Mouse (Mus musculus): ENCODE measurements around the gene Sox5. TPM values are rescaled to one million over a fixed set of nuclear protein-coding genes. Genes with fewer than 3 reads are reported as not detected.

Sox5 gene
- total RNA-seq, 2 experiments from 2014 or later = 4.9 to 7.1 TPM

DNA sequence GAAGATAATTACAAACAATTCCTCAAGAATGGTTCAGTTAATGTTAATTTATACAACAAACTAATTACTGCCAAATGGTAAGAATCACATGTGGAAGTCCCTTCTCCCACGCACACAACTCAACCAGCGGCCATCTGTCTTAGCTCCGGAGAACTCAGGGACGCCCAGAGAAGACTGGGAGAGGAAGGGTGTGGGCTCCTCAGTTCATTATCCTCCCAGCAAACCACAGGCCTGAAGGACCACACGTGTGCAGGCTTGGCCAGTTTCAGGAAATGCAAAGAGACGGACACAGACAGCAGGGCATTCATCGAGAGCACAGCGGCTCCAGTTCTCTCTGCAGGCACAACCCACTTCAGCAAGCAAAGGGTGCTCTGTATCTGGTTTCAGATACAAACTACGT lies 683.7 kb downstream of the Sox5 start:
- ATAC-seq (replicated peaks; ENCODE audit: low FRiP score, poor library complexity, severe bottlenecking) = no peak

- no peak for ATAC-seq (replicated peaks; ENCODE audit: low FRiP score, poor library complexity, severe bottlenecking)
These were observed 693.5 kb downstream of the Sox5 start for GRCm38 (mm10) chr6:144088256-144088655.

DNA sequence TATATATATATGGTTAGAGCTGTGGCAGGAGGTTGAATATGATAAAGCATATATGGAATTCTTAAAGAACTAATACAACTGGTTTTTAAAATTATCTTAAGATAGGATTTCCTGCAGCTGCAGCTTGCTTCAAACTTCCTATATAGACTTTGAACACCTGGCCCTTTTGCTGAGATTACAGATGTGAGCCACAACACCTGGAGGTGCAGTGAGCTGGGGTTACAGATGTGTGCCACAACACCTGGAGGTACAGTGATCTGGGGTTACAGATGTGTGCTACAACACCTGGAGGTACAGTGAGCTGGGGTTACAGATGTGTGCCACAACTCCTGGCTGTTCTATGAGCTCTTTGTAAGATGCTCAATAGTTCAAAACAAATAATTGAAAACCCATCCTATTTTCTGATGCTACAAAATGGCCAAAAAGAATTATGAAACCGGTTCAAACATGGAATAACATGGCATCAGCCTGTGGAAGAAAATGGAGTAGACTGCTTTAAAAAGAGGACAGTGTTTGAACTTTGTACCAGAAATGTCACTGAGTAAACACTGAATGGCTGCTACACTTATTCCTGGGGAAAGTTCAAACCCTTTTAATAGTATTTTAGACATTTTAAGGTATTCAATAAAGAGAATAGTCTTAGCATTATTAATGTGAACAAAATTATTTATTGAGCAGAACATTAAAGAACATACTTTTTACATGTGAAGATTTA lies 695.5 kb downstream of the Sox5 start:
- ATAC-seq (replicated peaks; ENCODE audit: low FRiP score, poor library complexity, severe bottlenecking) = no peak

DNA sequence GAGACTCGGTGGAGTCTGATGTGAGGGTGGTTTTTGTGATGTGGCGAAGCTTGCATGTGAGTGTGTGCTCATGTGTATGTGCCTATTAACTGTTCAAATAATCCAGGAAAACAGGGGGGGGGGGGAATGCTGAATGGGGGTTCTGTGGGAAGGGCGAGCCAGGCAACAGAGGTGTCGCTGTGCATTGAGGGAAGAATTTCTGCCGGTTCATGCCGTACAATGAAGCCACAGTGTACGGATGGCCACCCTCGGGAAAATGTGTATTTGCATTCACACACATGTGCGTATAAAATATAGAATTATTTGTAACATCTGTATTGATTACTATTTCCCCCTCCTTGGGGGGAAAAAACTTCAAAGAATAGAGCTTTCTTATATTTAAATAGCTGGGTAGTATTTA lies 699.5 kb downstream of the Sox5 start:
- ATAC-seq (replicated peaks; ENCODE audit: low FRiP score, poor library complexity, severe bottlenecking) = no peak

GRCm38 (mm10) chr6:144077826-144078225 lies 704.0 kb downstream of the Sox5 start:
- no peak for ATAC-seq (replicated peaks; ENCODE audit: low FRiP score, poor library complexity, severe bottlenecking)

- ATAC-seq (replicated peaks; ENCODE audit: low FRiP score, poor library complexity, severe bottlenecking) = no peak
These were observed 705.4 kb downstream of the Sox5 start for GRCm38 (mm10) chr6:144076376-144076775.

- no peak for ATAC-seq (replicated peaks; ENCODE audit: low FRiP score, poor library complexity, severe bottlenecking)
These were observed 706.3 kb downstream of the Sox5 start for GRCm38 (mm10) chr6:144075327-144075941.

DNA sequence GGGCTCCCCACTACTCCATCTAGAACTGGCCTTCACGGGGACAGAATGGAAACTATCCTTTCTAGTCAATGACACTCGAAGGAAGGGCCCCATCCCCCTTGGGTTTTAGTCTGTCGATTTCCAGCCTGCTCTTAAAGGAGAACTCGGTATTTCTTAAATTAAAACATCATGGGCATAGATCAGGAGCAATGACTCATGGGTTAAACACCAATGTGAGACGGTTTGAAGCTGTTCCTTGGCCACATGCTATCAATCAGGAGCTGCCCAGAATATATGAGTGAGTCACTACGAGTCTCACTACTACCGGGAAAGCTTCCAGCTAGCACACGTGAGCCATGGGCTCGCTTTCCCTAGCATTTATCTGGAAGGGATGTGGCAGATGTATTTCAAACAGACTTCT lies 707.0 kb downstream of the Sox5 start:
- no peak for ATAC-seq (replicated peaks; ENCODE audit: low FRiP score, poor library complexity, severe bottlenecking)

- ATAC-seq (replicated peaks; ENCODE audit: low FRiP score, poor library complexity, severe bottlenecking) = no peak
These were observed 711.3 kb downstream of the Sox5 start for GRCm38 (mm10) chr6:144070461-144070860.

- no peak for ATAC-seq (replicated peaks; ENCODE audit: low FRiP score, poor library complexity, severe bottlenecking)
These were observed 714.3 kb downstream of the Sox5 start for GRCm38 (mm10) chr6:144067491-144067890.

DNA sequence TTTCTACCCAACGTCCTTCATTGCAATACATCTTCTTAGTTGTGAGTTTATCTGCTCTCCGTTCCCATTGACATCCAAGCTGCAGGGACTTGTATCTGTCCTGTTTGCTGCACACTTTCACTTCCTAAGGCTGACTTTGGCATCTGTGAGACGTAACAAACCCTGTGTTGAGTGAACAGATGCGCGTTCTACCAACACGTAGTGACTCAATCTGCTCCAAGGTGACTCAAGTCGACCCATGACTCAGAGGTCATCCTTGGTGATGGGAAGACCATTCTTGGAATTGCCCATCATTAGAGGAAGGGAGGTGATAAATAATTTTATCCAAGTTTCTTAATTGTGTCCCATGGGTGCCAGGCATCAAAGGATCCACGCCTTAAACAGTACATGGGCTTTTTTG lies 719.3 kb downstream of the Sox5 start:
- no peak for ATAC-seq (replicated peaks; ENCODE audit: low FRiP score, poor library complexity, severe bottlenecking)

DNA sequence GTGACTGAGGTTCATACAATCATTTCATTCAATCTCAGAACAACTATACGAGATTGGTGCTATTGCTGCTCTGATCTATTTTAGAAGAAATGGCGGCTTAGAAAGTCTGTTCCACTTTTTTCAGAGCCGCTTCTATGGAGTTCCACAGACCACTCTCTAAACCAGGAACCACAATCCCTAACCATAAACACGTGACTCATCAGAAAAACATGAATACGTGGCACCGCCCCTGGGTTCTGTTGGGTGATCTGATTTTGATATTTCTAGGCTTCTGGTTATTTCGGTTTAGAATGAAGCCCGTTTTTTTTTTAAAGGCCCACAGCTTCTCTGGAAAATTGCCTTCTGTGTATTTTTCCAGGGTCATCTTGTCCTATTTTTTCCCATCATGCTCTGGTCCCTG lies 720.0 kb downstream of the Sox5 start:
- no peak for ATAC-seq (replicated peaks; ENCODE audit: low FRiP score, poor library complexity, severe bottlenecking)

GRCm38 (mm10) chr6:144057098-144057632 lies 724.6 kb downstream of the Sox5 start:
- ATAC-seq (replicated peaks; ENCODE audit: low FRiP score, poor library complexity, severe bottlenecking) = no peak

DNA sequence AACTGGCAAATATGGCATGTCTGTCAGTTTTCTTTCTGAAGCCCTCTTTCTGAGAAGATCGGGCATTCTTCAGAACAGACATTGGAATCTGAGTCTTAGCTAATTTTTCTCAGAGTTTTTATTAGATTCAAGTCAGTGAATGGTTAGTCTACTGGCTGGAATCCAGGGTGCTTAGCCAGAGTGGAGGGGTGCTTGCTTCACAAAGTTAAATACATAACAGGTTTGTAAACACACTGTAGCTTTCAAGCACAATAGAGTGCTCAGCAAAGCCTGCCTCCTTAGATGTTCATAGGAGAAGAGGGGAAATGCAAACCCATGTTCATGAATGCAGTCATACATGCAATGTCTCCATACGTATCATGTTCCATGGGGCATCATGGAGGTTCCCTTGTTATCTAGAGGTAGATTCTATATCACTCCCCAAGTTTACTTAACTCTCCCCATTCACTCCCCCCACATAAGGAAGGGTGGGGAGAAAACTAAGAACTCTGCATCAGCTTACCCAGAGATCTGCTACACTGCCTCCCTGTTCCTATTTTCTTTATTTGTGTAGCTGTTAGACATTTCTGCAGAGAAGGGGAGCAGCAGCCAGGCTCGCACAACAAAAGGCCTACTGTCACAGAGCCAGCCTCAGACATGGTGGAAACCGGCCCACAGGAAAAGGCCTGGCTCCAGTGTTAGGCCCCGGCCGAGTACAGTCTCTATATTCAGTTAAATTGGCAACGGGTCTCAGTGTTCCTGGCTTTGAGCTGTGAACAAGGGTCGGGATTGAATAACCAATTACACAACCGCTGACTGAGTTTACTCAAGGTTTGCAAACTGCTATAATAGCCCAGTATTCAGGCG lies 725.3 kb downstream of the Sox5 start:
- 0 out of 2 replicates have a peak, but pooled peaks have one; percentile 25 for ATAC-seq (replicated peaks; ENCODE audit: low FRiP score, poor library complexity, severe bottlenecking)

GRCm38 (mm10) chr6:144052487-144052886 lies 729.3 kb downstream of the Sox5 start:
- ATAC-seq (replicated peaks; ENCODE audit: low FRiP score, poor library complexity, severe bottlenecking) = no peak

DNA sequence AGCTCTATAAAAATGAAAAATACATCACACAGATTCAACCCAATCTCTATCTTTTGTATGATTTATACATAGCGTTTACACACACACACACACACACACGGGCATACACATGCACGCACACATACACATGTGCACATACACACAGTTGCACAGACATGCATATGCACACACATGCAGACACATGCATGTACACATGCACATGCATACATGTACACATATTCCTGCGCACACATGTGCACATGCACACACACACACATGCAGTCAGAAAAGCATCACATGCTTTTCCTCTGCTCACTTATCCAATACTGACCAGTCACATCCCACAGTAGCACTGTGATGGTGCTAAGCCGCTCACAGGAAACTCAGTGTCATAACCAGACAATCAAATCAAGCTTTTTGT lies 730.5 kb downstream of the Sox5 start:
- no peak for ATAC-seq (replicated peaks; ENCODE audit: low FRiP score, poor library complexity, severe bottlenecking)

DNA sequence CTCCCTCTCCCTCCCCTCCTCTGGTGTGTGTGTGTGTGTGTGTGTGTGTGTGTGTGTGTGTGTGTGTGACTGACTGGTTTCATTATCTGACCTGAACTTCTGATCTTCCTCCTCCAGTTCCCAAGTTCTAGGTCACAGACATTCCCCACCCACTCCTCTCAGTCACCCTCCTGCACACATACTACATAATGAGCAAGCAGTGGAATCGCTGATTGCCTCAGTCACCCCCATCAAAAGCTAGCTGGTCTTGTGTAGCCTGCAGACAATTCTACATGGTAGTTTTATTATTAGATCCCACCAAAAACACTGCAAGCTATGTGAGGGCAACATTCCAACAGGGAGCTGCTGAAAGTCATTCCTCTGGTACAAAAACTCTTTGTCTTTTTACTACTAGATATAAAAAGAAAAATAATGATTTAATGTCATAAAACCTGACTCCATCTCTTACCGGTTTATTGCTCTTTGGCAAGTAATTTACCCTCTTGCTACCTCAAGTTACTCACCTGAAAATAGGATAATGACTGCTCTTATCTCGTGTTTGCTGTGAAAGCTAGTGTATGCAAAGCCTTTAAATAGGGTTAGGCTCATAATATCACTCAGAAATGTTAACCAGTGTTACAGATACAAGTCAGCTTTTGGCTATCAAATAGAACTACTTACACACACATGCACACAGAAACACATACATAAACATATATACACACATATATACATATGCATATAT lies 733.4 kb downstream of the Sox5 start:
- ATAC-seq (replicated peaks; ENCODE audit: low FRiP score, poor library complexity, severe bottlenecking) = no peak

DNA sequence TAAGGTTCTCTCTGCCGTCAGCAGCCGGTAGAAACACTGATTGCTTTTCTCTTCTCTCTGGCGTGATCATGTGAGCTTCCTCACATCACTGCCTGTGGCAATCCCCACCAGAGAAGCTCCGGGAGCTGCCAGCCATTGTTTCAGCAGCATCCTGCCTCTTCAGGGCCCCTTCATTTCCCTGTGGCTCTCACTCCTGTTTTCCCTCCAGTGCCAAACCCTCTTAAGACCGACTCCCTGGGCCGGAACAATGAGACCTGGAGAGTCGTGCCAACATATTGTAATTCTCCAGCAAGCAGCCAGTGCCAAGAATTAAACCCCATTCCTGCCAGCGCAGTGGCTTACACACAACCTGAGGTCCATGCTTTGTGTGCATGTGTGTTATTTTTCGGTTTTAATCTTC lies 736.3 kb downstream of the Sox5 start:
- ATAC-seq (replicated peaks; ENCODE audit: low FRiP score, poor library complexity, severe bottlenecking) = no peak

- no peak for ATAC-seq (replicated peaks; ENCODE audit: low FRiP score, poor library complexity, severe bottlenecking)
These were observed 737.4 kb downstream of the Sox5 start for GRCm38 (mm10) chr6:144044381-144044780.

GRCm38 (mm10) chr6:144042936-144043335 lies 738.8 kb downstream of the Sox5 start:
- ATAC-seq (replicated peaks; ENCODE audit: low FRiP score, poor library complexity, severe bottlenecking) = no peak
